Mouse (Mus musculus) embryonic facial prominence, embryonic 10.5 days (tissue): ENCODE measurements around the gene Abcb11. TPM values are rescaled to one million over a fixed set of nuclear protein-coding genes. Genes with fewer than 3 reads are reported as not detected.

ENCODE experiments used
- DNase-seq: peaks from one replicate; pipeline ENCODE4 v3.0.0-alpha.2; 2017; ENCODE audit warnings: low spot score
- H3K27ac ChIP-seq: fragments of 300-500 bp; sonication (generic); replicated peaks from 2 replicates; pipeline ENCODE4 v1.5.1; 2016; ENCODE audit warnings: mild to moderate bottlenecking
- H3K27me3 ChIP-seq: fragments of 300-500 bp; sonication (generic); replicated peaks from 2 replicates; pipeline ENCODE4 v1.6.1; 2016; ENCODE audit warnings: low read depth, mild to moderate bottlenecking; ENCODE audit not compliant: poor library complexity, severe bottlenecking
- H3K36me3 ChIP-seq: fragments of 300-500 bp; sonication (generic); replicated peaks from 2 replicates; pipeline ENCODE4 v1.6.1; 2016; ENCODE audit warnings: mild to moderate bottlenecking, moderate library complexity
- H3K4me1 ChIP-seq: fragments of 300-500 bp; sonication (generic); 2 replicates; pipeline ENCODE4 v1.6.1; 2016
- H3K4me3 ChIP-seq: fragments of 300-500 bp; sonication (generic); 2 replicates; pipeline ENCODE4 v1.5.1; 2016; ENCODE audit warnings: mild to moderate bottlenecking, moderate library complexity
- H3K9me3 ChIP-seq: fragments of 300-500 bp; sonication (generic); 2 replicates; pipeline ENCODE4 v1.6.1; 2016; ENCODE audit warnings: mild to moderate bottlenecking
- WGBS: fragments of 180-500 bp; shearing (Covaris S2); methylation state at CpG from one replicate; pipeline ENCODE4 v1.1.7; 2016; 5-methylcytosine and 5-hydroxymethylcytosine counted together
- polyA plus RNA-seq: library from polyadenylated mRNA; unstranded; fragments of >200 nt; fragmentation: Nextera tagmentation; extraction: Ambion mirVana; gene quantifications from 2 replicates; pipeline ENCODE4 v1.2.1, GENCODE M21; 2016

Abcb11 gene
- polyA plus RNA-seq, 1 experiment from 2014 or later: not detected

DNA sequence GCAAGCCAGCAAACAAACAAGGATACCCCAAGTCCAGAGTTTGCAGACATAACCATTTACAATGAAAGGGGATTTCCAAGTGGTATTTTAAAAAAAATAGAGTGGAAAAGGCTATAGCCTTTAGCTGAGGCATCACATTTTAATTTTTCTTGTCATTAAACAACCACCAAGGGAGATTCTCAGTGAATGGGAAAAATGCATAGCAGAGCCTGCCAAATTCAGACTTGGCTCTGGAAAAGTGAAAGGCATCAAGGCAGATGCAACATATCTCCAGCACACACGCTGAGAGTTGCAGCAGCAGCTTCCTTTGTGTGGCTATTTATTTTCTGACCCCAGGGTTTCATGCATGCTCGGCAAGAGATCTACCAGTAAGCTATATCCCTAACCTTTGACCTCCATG lies 97.5 kb downstream of the Abcb11 start:
- H3K36me3 ChIP-seq: no peaks in the 10 kb centered on the region
- H3K9me3 ChIP-seq: no peaks in the 10 kb centered on the region
- H3K27ac ChIP-seq: no peak overlapping the region
- no peak overlapping the region for H3K4me3 ChIP-seq
- WGBS: 22% methylated on average over 2 of the region's 2 CpGs
- no peak for DNase-seq
- H3K27me3 ChIP-seq: no peaks in the 10 kb centered on the region
- H3K4me1 ChIP-seq: peaks cover 4% of the 10 kb centered on the region

- H3K4me3 ChIP-seq: no peak overlapping the region
- no peaks in the 10 kb centered on the region for H3K4me1 ChIP-seq
- DNase-seq: no peak
- H3K9me3 ChIP-seq: no peaks in the 10 kb centered on the region
- WGBS: 89% methylated on average over 9 of the region's 9 CpGs
- H3K36me3 ChIP-seq: no peaks in the 10 kb centered on the region
- H3K27ac ChIP-seq: no peak overlapping the region
- H3K27me3 ChIP-seq: no peaks in the 10 kb centered on the region
These were observed 103.1 kb downstream of the Abcb11 start for GRCm38 (mm10) chr2:69239315-69239714.

DNA sequence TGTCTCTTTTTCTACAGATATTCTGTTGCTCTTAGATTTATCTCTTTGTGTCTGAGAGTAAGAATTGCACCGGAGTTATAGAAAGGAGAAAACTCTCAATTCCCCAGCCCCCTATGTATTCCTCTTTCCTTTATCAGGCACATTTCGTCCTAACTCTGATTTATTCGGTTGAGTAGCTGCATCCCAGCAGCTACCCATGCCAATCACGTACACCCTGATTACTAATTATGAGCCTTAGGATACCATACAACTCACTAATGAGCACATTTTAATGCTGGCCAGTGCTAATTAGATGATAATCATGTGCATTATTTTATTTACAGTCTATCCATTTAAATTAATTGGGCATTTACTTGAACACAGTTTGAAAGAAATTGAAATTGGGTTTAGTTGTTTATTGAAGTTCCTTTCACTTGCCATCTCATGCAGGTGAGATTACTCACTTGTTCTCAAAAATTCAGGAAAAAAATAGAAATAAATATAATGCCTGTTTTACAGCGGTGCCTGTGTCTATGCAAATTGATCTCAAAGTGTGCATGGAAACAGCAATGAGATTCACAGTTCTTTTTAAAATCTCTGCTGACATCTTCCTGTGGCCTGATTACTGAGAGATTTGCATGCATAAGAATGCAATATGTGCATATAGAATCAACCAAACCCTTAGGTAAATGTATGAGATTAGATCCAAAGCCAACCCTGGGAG lies 107.3 kb downstream of the Abcb11 start:
- H3K27me3 ChIP-seq: no peaks in the 10 kb centered on the region

DNA sequence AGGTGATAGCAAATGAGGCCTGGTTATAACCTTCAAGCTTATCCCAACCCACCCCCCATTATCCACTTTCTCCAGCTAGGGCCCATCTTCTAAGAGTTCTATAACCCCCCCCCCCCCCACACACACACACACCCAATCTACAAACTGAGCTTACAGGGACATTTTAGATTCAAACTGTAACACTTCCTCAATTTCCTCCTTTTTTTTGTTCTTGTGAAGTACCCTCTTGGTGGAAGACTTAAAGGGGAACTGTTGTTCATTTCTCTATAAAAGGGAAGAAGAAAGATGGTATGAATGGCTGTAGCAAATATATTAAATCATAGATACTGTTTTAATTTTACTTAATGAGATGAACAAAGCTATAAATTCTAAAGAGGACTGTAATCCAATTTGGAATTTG lies 110.3 kb downstream of the Abcb11 start:
- no peak for DNase-seq
- Histone ChIP-seq H3K4me3 (no peak overlapping the region), H3K27me3 (no peaks in the 10 kb centered on the region), H3K27ac (no peak overlapping the region), H3K4me1 (no peaks in the 10 kb centered on the region), H3K9me3 (no peaks in the 10 kb centered on the region), H3K36me3 (no peaks in the 10 kb centered on the region)

More for the DNA sequence above, 107.3 kb downstream of the Abcb11 start:
- 88% methylated on average over 5 of the region's 5 CpGs for WGBS
- no peaks in the 10 kb centered on the region for H3K4me1 ChIP-seq
- H3K4me3 ChIP-seq: no peak overlapping the region
- H3K9me3 ChIP-seq: no peaks in the 10 kb centered on the region
- no peak overlapping the region for H3K27ac ChIP-seq
- H3K36me3 ChIP-seq: no peaks in the 10 kb centered on the region
- DNase-seq: no peak

DNA sequence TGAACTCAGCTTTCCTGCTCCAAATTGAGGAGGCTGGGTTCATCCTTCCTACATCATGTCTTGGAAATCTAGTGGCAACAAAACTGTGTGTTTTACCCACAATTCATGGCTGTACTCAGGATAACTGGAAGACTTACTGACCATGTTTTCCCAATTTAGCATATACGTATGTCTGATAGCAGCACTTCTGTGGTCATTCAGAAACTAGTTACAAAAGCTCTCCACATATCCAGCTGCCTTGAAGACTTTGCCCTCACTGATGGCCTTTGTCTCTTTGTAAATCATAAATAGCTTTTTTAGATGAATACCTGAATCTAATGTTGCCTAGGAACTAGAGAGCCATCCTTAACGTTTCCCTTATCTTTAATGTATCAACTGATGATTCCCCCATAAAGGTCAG lies 112.3 kb downstream of the Abcb11 start:
- H3K4me1 ChIP-seq: no peaks in the 10 kb centered on the region
- no peaks in the 10 kb centered on the region for H3K36me3 ChIP-seq
- H3K9me3 ChIP-seq: no peaks in the 10 kb centered on the region
- WGBS: 86% methylated on average over 2 of the region's 2 CpGs
- H3K27me3 ChIP-seq: no peaks in the 10 kb centered on the region
- no peak for DNase-seq
- no peak overlapping the region for H3K4me3 ChIP-seq
- H3K27ac ChIP-seq: no peak overlapping the region

DNA sequence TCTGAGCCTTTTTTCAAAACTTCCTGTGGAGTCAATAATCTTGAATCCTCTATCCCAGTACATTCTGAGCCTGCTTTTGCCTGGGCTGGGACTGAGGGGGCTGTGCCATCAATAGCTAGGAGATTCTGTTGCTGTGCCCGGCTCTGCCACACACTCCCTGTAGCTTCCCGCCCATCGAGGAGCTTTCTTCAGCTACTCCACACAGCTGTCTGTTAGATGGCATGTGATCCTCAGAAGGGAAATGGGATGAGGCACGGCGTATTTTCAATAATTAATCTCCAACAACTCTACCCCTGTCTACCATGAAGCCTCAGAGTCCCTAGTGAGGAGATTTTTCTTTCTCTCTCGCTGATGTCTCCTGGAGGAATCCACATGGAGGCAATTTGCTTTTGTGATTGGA lies 113.8 kb downstream of the Abcb11 start:
- H3K36me3 ChIP-seq: no peaks in the 10 kb centered on the region
- 80% methylated on average over 6 of the region's 6 CpGs for WGBS

GRCm38 (mm10) chr2:69226876-69227275 lies 115.5 kb downstream of the Abcb11 start:
- H3K36me3 ChIP-seq: no peaks in the 10 kb centered on the region
- no peak overlapping the region for H3K4me3 ChIP-seq
- H3K27me3 ChIP-seq: no peaks in the 10 kb centered on the region
- no peak overlapping the region for H3K27ac ChIP-seq
- H3K4me1 ChIP-seq: no peaks in the 10 kb centered on the region
- WGBS: 89% methylated on average over 9 of the region's 9 CpGs
- DNase-seq: no peak
- no peaks in the 10 kb centered on the region for H3K9me3 ChIP-seq

More for the DNA sequence above, 113.8 kb downstream of the Abcb11 start:
- Histone ChIP-seq H3K27me3 (no peaks in the 10 kb centered on the region), H3K4me3 (no peak overlapping the region), H3K27ac (no peak overlapping the region), H3K4me1 (no peaks in the 10 kb centered on the region), H3K9me3 (no peaks in the 10 kb centered on the region)
- DNase-seq: no peak

- no peaks in the 10 kb centered on the region for H3K4me1 ChIP-seq
- no peak overlapping the region for H3K27ac ChIP-seq
- WGBS: 74% methylated on average over 2 of the region's 2 CpGs
- H3K4me3 ChIP-seq: no peak overlapping the region
- H3K9me3 ChIP-seq: no peaks in the 10 kb centered on the region
- no peak for DNase-seq
- no peaks in the 10 kb centered on the region for H3K27me3 ChIP-seq
- H3K36me3 ChIP-seq: no peaks in the 10 kb centered on the region
These were observed 117.7 kb downstream of the Abcb11 start for GRCm38 (mm10) chr2:69224724-69225123.

DNA sequence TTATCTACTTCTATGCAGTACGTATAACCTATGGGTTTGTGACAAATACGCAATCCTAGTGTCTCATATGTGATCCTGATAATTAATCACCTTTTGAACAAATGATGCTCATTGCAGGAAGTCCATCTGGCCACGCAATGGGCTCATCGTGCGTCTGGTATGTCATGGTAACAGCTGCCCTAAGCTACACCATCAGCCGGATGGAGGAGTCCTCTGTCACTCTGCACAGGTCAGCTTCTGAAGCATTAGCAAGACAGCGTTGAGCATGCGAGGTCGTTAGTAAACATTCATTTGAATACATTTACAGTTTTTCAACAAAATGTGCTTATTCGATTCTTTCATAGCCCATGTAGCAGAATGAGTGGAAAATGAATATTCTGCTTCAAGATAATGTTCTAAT lies 119.6 kb downstream of the Abcb11 start:
- no peaks in the 10 kb centered on the region for H3K36me3 ChIP-seq
- H3K27me3 ChIP-seq: no peaks in the 10 kb centered on the region
- DNase-seq: no peak
- WGBS: 84% methylated on average over 10 of the region's 10 CpGs
- H3K27ac ChIP-seq: no peak overlapping the region
- no peak overlapping the region for H3K4me3 ChIP-seq
- no peaks in the 10 kb centered on the region for H3K4me1 ChIP-seq
- H3K9me3 ChIP-seq: no peaks in the 10 kb centered on the region

- Histone ChIP-seq H3K4me3 (no peak overlapping the region), H3K4me1 (no peaks in the 10 kb centered on the region), H3K27ac (no peak overlapping the region), H3K36me3 (no peaks in the 10 kb centered on the region), H3K9me3 (no peaks in the 10 kb centered on the region), H3K27me3 (no peaks in the 10 kb centered on the region)
- 50% methylated on average over 5 of the region's 5 CpGs for WGBS
- DNase-seq: no peak
These were observed 120.5 kb downstream of the Abcb11 start for GRCm38 (mm10) chr2:69221868-69222416.

DNA sequence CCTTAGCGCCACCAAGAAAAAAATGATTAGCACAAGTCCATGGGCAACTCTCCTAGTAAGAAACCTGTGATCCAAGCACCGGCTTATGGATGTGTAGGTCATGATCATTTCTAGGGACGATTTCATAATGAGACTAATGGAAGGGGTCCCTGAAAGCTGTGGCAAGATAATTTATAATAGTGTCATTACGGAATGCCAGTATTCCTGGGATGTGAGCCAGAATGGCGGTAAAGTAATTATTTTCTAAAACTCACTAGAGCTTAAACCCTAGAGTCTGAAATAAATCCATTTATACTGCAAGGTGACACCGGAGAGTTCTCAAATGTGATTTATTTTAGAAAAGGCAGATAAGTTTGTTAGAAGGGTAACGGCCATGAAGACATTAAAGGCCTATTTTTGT lies 127.2 kb downstream of the Abcb11 start:
- no peaks in the 10 kb centered on the region for H3K36me3 ChIP-seq
- H3K27me3 ChIP-seq: no peaks in the 10 kb centered on the region
- H3K27ac ChIP-seq: no peak overlapping the region
- WGBS: 91% methylated on average over 7 of the region's 7 CpGs
- H3K4me1 ChIP-seq: no peaks in the 10 kb centered on the region
- H3K4me3 ChIP-seq: no peak overlapping the region
- no peak for DNase-seq
- H3K9me3 ChIP-seq: no peaks in the 10 kb centered on the region

DNA sequence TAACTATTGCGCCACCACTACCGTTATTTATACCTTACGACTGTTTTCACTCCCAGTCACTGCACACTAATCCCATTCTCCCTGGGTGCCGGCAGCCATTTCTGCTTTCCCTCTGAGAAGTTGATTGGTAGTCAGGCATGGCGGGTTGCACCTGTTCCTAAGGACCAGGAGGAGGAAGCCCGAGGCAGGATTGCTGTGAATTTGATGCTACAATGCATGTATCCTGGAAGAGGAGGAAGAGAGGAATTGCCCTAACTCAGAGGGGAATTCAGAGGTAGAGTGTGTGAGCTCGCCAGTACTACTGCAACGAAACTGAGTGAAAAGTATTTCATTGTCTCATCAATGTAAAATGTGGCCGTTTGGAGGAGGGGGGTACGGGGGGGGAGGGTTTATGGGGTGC lies 129.8 kb downstream of the Abcb11 start:
- H3K27ac ChIP-seq: no peak overlapping the region
- H3K4me3 ChIP-seq: no peak overlapping the region
- no peaks in the 10 kb centered on the region for H3K27me3 ChIP-seq
- WGBS: 76% methylated on average over 10 of the region's 10 CpGs
- H3K4me1 ChIP-seq: no peaks in the 10 kb centered on the region
- no peaks in the 10 kb centered on the region for H3K9me3 ChIP-seq
- no peak for DNase-seq
- no peaks in the 10 kb centered on the region for H3K36me3 ChIP-seq

DNA sequence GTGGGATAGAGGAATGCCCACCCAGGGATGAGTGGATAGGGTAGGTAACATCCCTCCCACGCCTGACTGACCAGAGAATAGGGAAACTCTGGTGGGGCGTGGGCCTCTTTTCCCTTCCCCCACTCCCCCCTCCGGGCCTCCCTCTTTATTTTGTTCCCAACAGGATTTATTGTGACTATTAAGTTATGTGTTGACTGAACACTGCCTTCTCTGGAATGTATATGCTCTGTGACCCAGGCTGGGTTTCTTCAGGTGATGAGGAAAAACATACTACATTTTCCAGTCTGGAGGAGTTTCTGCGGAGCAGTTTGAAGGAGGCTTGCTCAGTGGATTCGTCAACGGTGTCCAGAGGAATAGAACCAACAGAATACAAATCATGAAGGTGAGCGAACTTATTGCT lies 131.6 kb downstream of the Abcb11 start, which contains the start of gene G6pc2:
Gene G6pc2 (plus strand): TSS at position 301 of the 400 bp plus-strand sequence.
- DNase-seq: no peak
- no peaks in the 10 kb centered on the region for H3K27me3 ChIP-seq
- WGBS: 83% methylated on average over 7 of the region's 7 CpGs
- H3K36me3 ChIP-seq: no peaks in the 10 kb centered on the region
- no peak within 1 kb of the TSS for H3K4me3 ChIP-seq
- no peaks in the 10 kb centered on the region for H3K4me1 ChIP-seq
- H3K27ac ChIP-seq: no peak within 1 kb of the TSS
- no peaks in the 10 kb centered on the region for H3K9me3 ChIP-seq
